ENCODE assay signal across 8 mouse cellular contexts in genomic region chr17:29034264-29034663, GRCm38 (mm10). TPM values are rescaled to one million over a fixed set of nuclear protein-coding genes. Genes with fewer than 3 reads are reported as not detected.
DNase-seq lines count a peak whose midpoint lies in the region; ATAC-seq and TF ChIP-seq lines count a peak whose summit lies in the region.

No protein-coding gene starts in this region.

- TF ChIP-seq CTCF in kidney, adult 2 months (conservative IDR thresholded peaks at IDR 0.05; ENCODE audit: insufficient read depth, insufficient read length, low read depth, low read length) = no peak

- peak overlapping the region; percentile 98 for H3K9ac ChIP-seq in hindbrain, embryonic 11.5 days (ENCODE audit: low read depth, low read length)
- H3K9ac ChIP-seq in midbrain, embryonic 11.5 days (ENCODE audit: low read length) = peak overlapping the region; percentile 97

- no peak for ATAC-seq in hindbrain, embryonic 11.5 days (ENCODE audit: low FRiP score)
- no peak for ATAC-seq in midbrain, embryonic 11.5 days (ENCODE audit: low FRiP score)

- DNase-seq in kidney, adult 2 months = no peak
- no peak for DNase-seq in kidney, postnatal 10 days
- DNase-seq in NIH3T3 (ENCODE audit: low read depth) = peak; percentile 60
- DNase-seq in hindbrain, embryonic 11.5 days (ENCODE audit: low spot score) = no peak
- no peak for DNase-seq in midbrain, embryonic 11.5 days (ENCODE audit: low spot score, missing footprints)
- DNase-seq in gastrocnemius, postnatal 4 days (ENCODE audit: low spot score in 2 of 2) = no peak
- no peak for DNase-seq in ovary, postnatal 10 days (ENCODE audit: low spot score)
- no peak for DNase-seq in gastrocnemius, postnatal 14 days

- peak overlapping the region; percentile 71 for H3K4me3 ChIP-seq in kidney, adult 2 months (ENCODE audit: insufficient read depth, low read depth, low read length)
- peak overlapping the region; percentile 90 for H3K4me3 ChIP-seq in hindbrain, embryonic 11.5 days (ENCODE audit: low read depth, low read length)
- H3K4me3 ChIP-seq in midbrain, embryonic 11.5 days (ENCODE audit: low read depth, low read length) = peak overlapping the region; percentile 72

- H3K4me2 ChIP-seq in hindbrain, embryonic 11.5 days (replicated peaks; ENCODE audit: low read depth, low read length) = peak overlapping the region; percentile 95
- H3K4me2 ChIP-seq in midbrain, embryonic 11.5 days = peak overlapping the region; percentile 98

- H3K27me3 ChIP-seq in kidney, adult 2 months (replicated peaks; ENCODE audit: control insufficient read depth, insufficient read depth, low read length) = no peaks in the 10 kb centered on the region
- H3K27me3 ChIP-seq in hindbrain, embryonic 11.5 days (ENCODE audit: control insufficient read depth, insufficient read depth, low read length) = no peaks in the 10 kb centered on the region
- no peaks in the 10 kb centered on the region for H3K27me3 ChIP-seq in midbrain, embryonic 11.5 days (ENCODE audit: control insufficient read depth, insufficient read depth, low read length)

- intact Hi-C loops in gastrocnemius, postnatal 14 days (cut with DNase I; ENCODE audit: low total_unique reads) = no loop called here

- H3K36me3 ChIP-seq in kidney, adult 2 months (ENCODE audit: control insufficient read depth, insufficient read depth, low read length) = peaks cover 19% of the 10 kb centered on the region
- peaks cover 14% of the 10 kb centered on the region for H3K36me3 ChIP-seq in hindbrain, embryonic 11.5 days (ENCODE audit: control insufficient read depth, insufficient read depth, low read length)
- peaks cover 23% of the 10 kb centered on the region for H3K36me3 ChIP-seq in midbrain, embryonic 11.5 days (ENCODE audit: control insufficient read depth, insufficient read depth, low read length)

- no peak overlapping the region; the same call in 1 of the 2 replicates for H3K27ac ChIP-seq in kidney, adult 2 months (ENCODE audit: insufficient read depth, low read depth, low read length)
- no peak overlapping the region for H3K27ac ChIP-seq in hindbrain, embryonic 11.5 days (ENCODE audit: low read depth, low read length)
- no peak overlapping the region for H3K27ac ChIP-seq in midbrain, embryonic 11.5 days (ENCODE audit: low read depth, low read length)

- peaks cover 4% of the 10 kb centered on the region for H3K4me1 ChIP-seq in kidney, adult 2 months (ENCODE audit: control insufficient read depth, insufficient read depth, low read length)
- no peaks in the 10 kb centered on the region for H3K4me1 ChIP-seq in hindbrain, embryonic 11.5 days (replicated peaks; ENCODE audit: control insufficient read depth, insufficient read depth, low read length)
- H3K4me1 ChIP-seq in midbrain, embryonic 11.5 days (ENCODE audit: control insufficient read depth, insufficient read depth, low read length) = peaks cover 15% of the 10 kb centered on the region

- H3K9me3 ChIP-seq in hindbrain, embryonic 11.5 days (ENCODE audit: control insufficient read depth, low read length) = no peaks in the 10 kb centered on the region
- no peaks in the 10 kb centered on the region for H3K9me3 ChIP-seq in midbrain, embryonic 11.5 days (ENCODE audit: control insufficient read depth, low read length)

- no peak for TF ChIP-seq POLR2A in kidney, adult 2 months (IDR thresholded peaks at IDR 0.05; ENCODE audit: low read depth, low read length)

RNA-seq across cellular contexts. Expression of gene Srsf3, which starts 1.8 kb away (rescaled TPM):
- 71.0 and 85.2 TPM in 2 replicates for polyA plus RNA-seq in kidney, adult 2 months (2012; rRNA removed)
- polyA plus RNA-seq in hindbrain, embryonic 11.5 days (2014; fragmentation: Nextera tagmentation; extraction: Ambion mirVana) = 847 and 854 TPM in 2 replicates
- polyA plus RNA-seq in midbrain, embryonic 11.5 days (2014; fragmentation: Nextera tagmentation; extraction: Ambion mirVana) = 899 and 948 TPM in 2 replicates
- total RNA-seq in gastrocnemius, postnatal 4 days (2021) = 100 to 1,000 TPM; 129 TPM
- total RNA-seq in gastrocnemius, postnatal 14 days (2021) = 10 to 100 TPM; 50.7 to 52.3 TPM

RNA-seq across cellular contexts. Expression of gene Stk38, which starts 26.5 kb away (rescaled TPM):
- 61.7 and 66.8 TPM in 2 replicates for polyA plus RNA-seq in kidney, adult 2 months (2012; rRNA removed)
- 141 and 151 TPM in 2 replicates for polyA plus RNA-seq in hindbrain, embryonic 11.5 days (2014; fragmentation: Nextera tagmentation; extraction: Ambion mirVana)
- polyA plus RNA-seq in midbrain, embryonic 11.5 days (2014; fragmentation: Nextera tagmentation; extraction: Ambion mirVana) = 130 and 139 TPM in 2 replicates
- 10 to 100 TPM; 60.3 to 66.7 TPM for total RNA-seq in gastrocnemius, postnatal 4 days (2021)
- total RNA-seq in gastrocnemius, postnatal 14 days (2021) = 10 to 100 TPM; 25.3 to 29.0 TPM

RNA-seq across cellular contexts. Expression of gene Cdkn1a, which starts 56.5 kb away (rescaled TPM):
- polyA plus RNA-seq in kidney, adult 2 months (2012; rRNA removed) = 11.6 and 13.7 TPM in 2 replicates
- 33.4 and 36.8 TPM in 2 replicates for polyA plus RNA-seq in hindbrain, embryonic 11.5 days (2014; fragmentation: Nextera tagmentation; extraction: Ambion mirVana)
- polyA plus RNA-seq in midbrain, embryonic 11.5 days (2014; fragmentation: Nextera tagmentation; extraction: Ambion mirVana) = 16.1 and 17.4 TPM in 2 replicates
- 100 to 1,000 TPM; 138 to 142 TPM for total RNA-seq in gastrocnemius, postnatal 4 days (2021)
- 10 to 100 TPM; 24.1 to 70.7 TPM for total RNA-seq in gastrocnemius, postnatal 14 days (2021)
